Mouse (Mus musculus) MEL (cell line): ENCODE measurements at regions not wholly inside any gene's neighbourhood (a gene's known extent, or its start where the extent isn't known, plus 50 kb on each side); places are given as distances from the start of the nearest gene placed in this dataset.

Experiments used
- DNase-seq: peaks from one replicate; pipeline ENCODE4 v3.0.0; 2011; ENCODE audit warnings: low read depth, low spot score
- H3K27ac ChIP-seq: 2 replicates; pipeline ENCODE4 v1.5.1; 2012; ENCODE audit warnings: low read depth, mild to moderate bottlenecking, control low read depth, low read length, moderate library complexity; ENCODE audit not compliant: control insufficient read depth
- H3K27me3 ChIP-seq, 2 experiments: fragments of 150-350 bp in 1 of 2; sonication (generic) in 1 of 2; 2 replicates each; pipeline ENCODE4 v1.6.1; 2012; ENCODE audit warnings: low read length in 2 of 2, mild to moderate bottlenecking in 2 of 2, improper control_type of control experiment in 1 of 2, moderate library complexity in 1 of 2; ENCODE audit not compliant: insufficient read depth in 2 of 2, control insufficient read depth in 1 of 2
- H3K36me3 ChIP-seq, 2 experiments: 2 replicates each; pipeline ENCODE4 v1.6.1; 2012 to 2014; ENCODE audit warnings: low read length in 2 of 2, improper control_type of control experiment in 1 of 2, inconsistent platforms in 1 of 2, mild to moderate bottlenecking in 1 of 2; ENCODE audit not compliant: insufficient read depth in 2 of 2, control insufficient read depth in 1 of 2
- H3K4me1 ChIP-seq, 2 experiments: fragments of 150-350 bp in 1 of 2; sonication (generic) in 1 of 2; 2 replicates each; pipeline ENCODE4 v1.6.1; 2012; ENCODE audit warnings: low read length in 2 of 2, improper control_type of control experiment in 1 of 2, mild to moderate bottlenecking in 1 of 2; ENCODE audit not compliant: insufficient read depth in 2 of 2, control insufficient read depth in 1 of 2
- H3K4me3 ChIP-seq, 2 experiments: fragments of 150-350 bp in 1 of 2; sonication (generic) in 1 of 2; 2 replicates each; pipeline ENCODE4 v1.5.1; 2012; ENCODE audit warnings: low read depth in 2 of 2, low read length in 2 of 2, mild to moderate bottlenecking in 2 of 2, moderate library complexity in 2 of 2, control low read depth in 1 of 2, improper control_type of control experiment in 1 of 2; ENCODE audit not compliant: control insufficient read depth in 1 of 2, insufficient read depth in 1 of 2
- H3K79me2 ChIP-seq: 2 replicates; pipeline ENCODE4 v1.6.1; 2012; ENCODE audit warnings: mild to moderate bottlenecking, low read length, moderate library complexity; ENCODE audit not compliant: control insufficient read depth, poor library complexity, insufficient read depth
- H3K9ac ChIP-seq: 2 replicates; pipeline ENCODE4 v1.6.1; 2012; ENCODE audit warnings: low read depth, mild to moderate bottlenecking, control low read depth, low read length, moderate library complexity; ENCODE audit not compliant: control insufficient read depth, poor library complexity, severe bottlenecking
- H3K9me3 ChIP-seq: fragments of 150-350 bp; sonication (generic); replicated peaks from 2 replicates; pipeline ENCODE4 v1.6.1; 2012; ENCODE audit warnings: mild to moderate bottlenecking, low read length, improper control_type of control experiment, moderate library complexity; ENCODE audit not compliant: insufficient read depth
- CHD1 ChIP-seq: IDR thresholded peaks from 2 replicates; pipeline ENCODE4 v1.6.1; 2012; ENCODE audit warnings: low read depth, mild to moderate bottlenecking, inconsistent platforms, low read length, improper control_type of control experiment
- CTCF ChIP-seq, 3 experiments: IDR thresholded peaks in 2 of 3; conservative IDR thresholded peaks in 1 of 3; 2 replicates each; pipeline ENCODE4 v1.5.1; 2011 to 2012; ENCODE audit warnings: low read length in 3 of 3, low read depth in 2 of 3, mild to moderate bottlenecking in 2 of 3, improper control_type of control experiment in 1 of 3, inconsistent platforms in 1 of 3, mixed read lengths in 1 of 3, moderate library complexity in 1 of 3; ENCODE audit not compliant: control insufficient read depth in 1 of 3, insufficient read depth in 1 of 3, poor library complexity in 1 of 3, severe bottlenecking in 1 of 3
- E2F4 ChIP-seq: IDR thresholded peaks from 2 replicates; pipeline ENCODE4 v1.6.1; 2011; ENCODE audit warnings: low read depth, low read length, improper control_type of control experiment, borderline replicate concordance
- ELF1 ChIP-seq: IDR thresholded peaks from 2 replicates; pipeline ENCODE4 v1.6.1; 2014; ENCODE audit warnings: low read depth, mild to moderate bottlenecking, inconsistent platforms, low read length, improper control_type of control experiment, moderate library complexity
- EP300 ChIP-seq, 2 experiments: IDR thresholded peaks; 2 replicates each; pipeline ENCODE4 v1.6.1; 2011; ENCODE audit warnings: improper control_type of control experiment in 2 of 2, low read length in 2 of 2, low read depth in 1 of 2, mild to moderate bottlenecking in 1 of 2
- ETS1 ChIP-seq: IDR thresholded peaks from 2 replicates; pipeline ENCODE4 v1.6.1; 2012; ENCODE audit warnings: low read depth, mild to moderate bottlenecking, inconsistent platforms, low read length, improper control_type of control experiment, moderate library complexity
- HCFC1 ChIP-seq: IDR thresholded peaks from 2 replicates; pipeline ENCODE4 v1.6.1; 2012; ENCODE audit warnings: low read depth, mild to moderate bottlenecking, inconsistent platforms, low read length, improper control_type of control experiment, moderate library complexity
- MAFK ChIP-seq: IDR thresholded peaks from 2 replicates; pipeline ENCODE4 v1.6.1; 2011; ENCODE audit warnings: low read depth, mild to moderate bottlenecking, low read length, improper control_type of control experiment, borderline replicate concordance
- MAX ChIP-seq: IDR thresholded peaks from 2 replicates; pipeline ENCODE4 v1.6.1; 2011; ENCODE audit warnings: low read length, improper control_type of control experiment
- MAZ ChIP-seq: IDR thresholded peaks from 2 replicates; pipeline ENCODE4 v1.6.1; 2012; ENCODE audit warnings: low read depth, mild to moderate bottlenecking, inconsistent platforms, low read length, improper control_type of control experiment
- MYB ChIP-seq: IDR thresholded peaks from 2 replicates; pipeline ENCODE4 v1.6.1; 2011; ENCODE audit warnings: mild to moderate bottlenecking, low read depth, low read length, improper control_type of control experiment
- NELFE ChIP-seq: IDR thresholded peaks from 2 replicates; pipeline ENCODE4 v1.6.1; 2011; ENCODE audit warnings: low read depth, low read length, improper control_type of control experiment
- NRF1 ChIP-seq: IDR thresholded peaks from 2 replicates; pipeline ENCODE4 v1.6.1; 2014; ENCODE audit warnings: low read depth, mild to moderate bottlenecking, inconsistent platforms, low read length, improper control_type of control experiment, moderate library complexity; ENCODE audit not compliant: poor library complexity, insufficient read depth, severe bottlenecking
- POLR2A ChIP-seq, 2 experiments: IDR thresholded peaks; 2 replicates each; pipeline ENCODE4 v1.6.1; 2011 to 2012; ENCODE audit warnings: low read length in 2 of 2, mild to moderate bottlenecking in 2 of 2, control low read depth in 1 of 2, improper control_type of control experiment in 1 of 2, low read depth in 1 of 2, moderate library complexity in 1 of 2; ENCODE audit not compliant: control insufficient read depth in 1 of 2, insufficient read depth in 1 of 2, poor library complexity in 1 of 2
- POLR2AphosphoS2 ChIP-seq: IDR thresholded peaks from 2 replicates; pipeline ENCODE4 v1.6.1; 2011; ENCODE audit warnings: low read length, improper control_type of control experiment
- POLR2AphosphoS5 ChIP-seq: IDR thresholded peaks from 2 replicates; pipeline ENCODE4 v1.6.1; 2012; ENCODE audit warnings: low read depth, borderline replicate concordance, mild to moderate bottlenecking, inconsistent platforms, low read length, moderate library complexity, mixed read lengths
- RCOR1 ChIP-seq: IDR thresholded peaks from 2 replicates; pipeline ENCODE4 v1.6.1; 2012; ENCODE audit warnings: low read depth, mild to moderate bottlenecking, inconsistent platforms, low read length, improper control_type of control experiment
- TAL1 ChIP-seq: IDR thresholded peaks from 2 replicates; pipeline ENCODE4 v1.6.1; 2012; ENCODE audit warnings: mild to moderate bottlenecking, inconsistent platforms, low read length, moderate library complexity, mixed read lengths
- TBP ChIP-seq: IDR thresholded peaks from 2 replicates; pipeline ENCODE4 v1.8.0; 2011; ENCODE audit warnings: low read depth, low read length, improper control_type of control experiment
- TCF12 ChIP-seq: IDR thresholded peaks from 2 replicates; pipeline ENCODE4 v1.6.1; 2014; ENCODE audit warnings: low read depth, mild to moderate bottlenecking, inconsistent platforms, low read length, improper control_type of control experiment, moderate library complexity
- USF1 ChIP-seq: IDR thresholded peaks from 2 replicates; pipeline ENCODE4 v1.6.1; 2014; ENCODE audit warnings: low read depth, mild to moderate bottlenecking, inconsistent platforms, low read length, improper control_type of control experiment, moderate library complexity
- USF2 ChIP-seq, 2 experiments: IDR thresholded peaks; 2 replicates each; pipeline ENCODE4 v1.6.1; 2011 to 2012; ENCODE audit warnings: improper control_type of control experiment in 2 of 2, low read length in 2 of 2, borderline replicate concordance in 1 of 2, inconsistent platforms in 1 of 2, low read depth in 1 of 2, mild to moderate bottlenecking in 1 of 2; ENCODE audit not compliant: insufficient read depth in 1 of 2
- ZC3H11A ChIP-seq: IDR thresholded peaks from 2 replicates; pipeline ENCODE4 v1.6.1; 2012; ENCODE audit warnings: low read depth, mild to moderate bottlenecking, inconsistent platforms, low read length, improper control_type of control experiment
- ZMIZ1 ChIP-seq: IDR thresholded peaks from 2 replicates; pipeline ENCODE4 v1.6.1; 2012; ENCODE audit warnings: low read depth, mild to moderate bottlenecking, inconsistent platforms, low read length, improper control_type of control experiment, moderate library complexity
- ZNF384 ChIP-seq: IDR thresholded peaks from 2 replicates; pipeline ENCODE4 v1.6.1; 2012; ENCODE audit warnings: low read depth, mild to moderate bottlenecking, inconsistent platforms, low read length, improper control_type of control experiment

GRCm38 (mm10) chr13:119179157-119179920 lies 249.1 kb upstream of the Paip1 start:
- Histone ChIP-seq H3K4me1 (no peaks in the 10 kb centered on the region; a peak in 1 of 4 replicates), H3K9ac (no peak overlapping the region), H3K9me3 (no peaks in the 10 kb centered on the region)

GRCm38 (mm10) chr13:119184322-119184877 lies 244.0 kb upstream of the Paip1 start:
- no peak overlapping the region for H3K27ac ChIP-seq
- no peak for DNase-seq
- no peaks in the 10 kb centered on the region; a peak in 1 of 4 replicates for H3K27me3 ChIP-seq
- H3K36me3 ChIP-seq = no peaks in the 10 kb centered on the region
- no peaks in the 10 kb centered on the region for H3K79me2 ChIP-seq
- no peak overlapping the region for H3K4me3 ChIP-seq
- no peaks in the 10 kb centered on the region for H3K4me1 ChIP-seq
- H3K9ac ChIP-seq = no peak overlapping the region
- no peaks in the 10 kb centered on the region for H3K9me3 ChIP-seq
- TF ChIP-seq E2F4 = no peak
- TF ChIP-seq MAX = no peak
- no peak for TF ChIP-seq HCFC1
- TF ChIP-seq CTCF (IDR thresholded peaks at IDR 0.05 in 2 of 3, conservative IDR thresholded peaks at IDR 0.05 in 1 of 3; ENCODE audit: control insufficient read depth in 1 of 3, insufficient read depth in 1 of 3, low read depth in 2 of 3, low read length in 3 of 3, poor library complexity in 1 of 3, severe bottlenecking in 1 of 3) = no peak
- TF ChIP-seq MAZ = no peak
- no peak for TF ChIP-seq POLR2AphosphoS2
- no peak for TF ChIP-seq NRF1
- no peak for TF ChIP-seq TCF12
- no peak for TF ChIP-seq ZNF384
- TF ChIP-seq, all 39 proteins: peak for 0

More at GRCm38 (mm10) chr13:119179157-119179920, 249.1 kb upstream of the Paip1 start:
- TF ChIP-seq E2F4 (no peak), ELF1 (no peak), MAFK (no peak), MYB (no peak), ZC3H11A (no peak), TBP (no peak), USF2 (IDR thresholded peaks at IDR 0.05; ENCODE audit: borderline replicate concordance in 1 of 2, insufficient read depth in 1 of 2, low read depth in 1 of 2, low read length in 2 of 2) (no peak), ETS1 (no peak), TAL1 (no peak), USF1 (no peak), POLR2AphosphoS5 (no peak), POLR2A (IDR thresholded peaks at IDR 0.05; ENCODE audit: control insufficient read depth in 1 of 2, insufficient read depth in 1 of 2, low read depth in 1 of 2, low read length in 2 of 2, poor library complexity in 1 of 2) (no peak), RCOR1 (no peak), CHD1 (no peak), EP300 (IDR thresholded peaks at IDR 0.05; ENCODE audit: low read depth in 1 of 2, low read length in 2 of 2) (no peak), TCF12 (no peak), NELFE (no peak), ZMIZ1 (no peak), CTCF (IDR thresholded peaks at IDR 0.05 in 2 of 3, conservative IDR thresholded peaks at IDR 0.05 in 1 of 3; ENCODE audit: control insufficient read depth in 1 of 3, insufficient read depth in 1 of 3, low read depth in 2 of 3, low read length in 3 of 3, poor library complexity in 1 of 3, severe bottlenecking in 1 of 3) (no peak), MAZ (no peak)
- H3K27ac ChIP-seq = no peak overlapping the region
- peaks cover 0 to 2% of the 10 kb centered on the region in 2 experiments; a peak in 1 of 4 replicates for H3K27me3 ChIP-seq
- H3K36me3 ChIP-seq = no peaks in the 10 kb centered on the region
- no peak for DNase-seq
- H3K79me2 ChIP-seq = no peaks in the 10 kb centered on the region
- no peak overlapping the region for H3K4me3 ChIP-seq
